Comparison of ENCODE assay signal across 9 mouse cellular contexts in genomic region chr3:126831418-126832138, GRCm38 (mm10).
DNase-seq lines count a peak whose midpoint lies in the region; ATAC-seq and TF ChIP-seq lines count a peak whose summit lies in the region.
"Had no signal": no experiment of that assay in that cellular context is flagged by ENCODE, and none has a peak within 500 bp of the region (broad histone marks: within the 10 kb centered on the region; RNA-seq: fewer than 3 reads in every experiment).

No protein-coding gene starts in this region.

- H3K9me3 ChIP-seq in liver, embryonic 11.5 days (ENCODE audit: control insufficient read depth, low read length), result no peaks in the 10 kb centered on the region
- H3K9me3 ChIP-seq in liver, embryonic 12.5 days (replicated peaks), result no peaks in the 10 kb centered on the region
- H3K9me3 ChIP-seq: liver, embryonic 15.5 days had no signal

- no peak overlapping the region for H3K27ac ChIP-seq in liver, embryonic 11.5 days (ENCODE audit: low read depth, low read length)
- no peak overlapping the region for H3K27ac ChIP-seq in liver, embryonic 12.5 days
- H3K27ac ChIP-seq: liver, embryonic 15.5 days had no signal

- TF ChIP-seq CTCF in lung, adult 2 months (IDR thresholded peaks at IDR 0.05; ENCODE audit: insufficient read depth, low read length), result 0 out of 2 replicates have a peak, but pooled peaks have one; percentile 8

- no peak overlapping the region for H3K4me3 ChIP-seq in liver, embryonic 11.5 days (ENCODE audit: low read depth, low read length)
- no peak overlapping the region for H3K4me3 ChIP-seq in liver, embryonic 12.5 days
- H3K4me3 ChIP-seq in lung, adult 2 months (replicated peaks; ENCODE audit: extremely low read depth, low read depth, low read length), result no peak overlapping the region
- H3K4me3 ChIP-seq: liver, embryonic 15.5 days had no signal

- no peaks in the 10 kb centered on the region for H3K27me3 ChIP-seq in liver, embryonic 11.5 days (replicated peaks; ENCODE audit: control insufficient read depth, insufficient read depth, low read length)
- no peaks in the 10 kb centered on the region for H3K27me3 ChIP-seq in liver, embryonic 12.5 days (replicated peaks)
- H3K27me3 ChIP-seq: liver, embryonic 15.5 days had no signal

- 56% methylated on average over 6 of the region's 6 CpGs for WGBS in liver, embryonic 11.5 days
- 44% methylated on average over 6 of the region's 6 CpGs for WGBS in liver, embryonic 12.5 days (ENCODE audit: insufficient replicate concordance)
- 32% methylated on average over 6 of the region's 6 CpGs for WGBS in lung, adult 2 months

- peak; percentile 39 for ATAC-seq in liver, embryonic 11.5 days (replicated peaks; ENCODE audit: low FRiP score)
- ATAC-seq in liver, embryonic 12.5 days, result no peak
- ATAC-seq in granulocyte monocyte progenitor cell, adult 5-6 weeks (replicated peaks; ENCODE audit: poor library complexity, severe bottlenecking), result peak; percentile 38

- H3K4me2 ChIP-seq in liver, embryonic 11.5 days, result no peak overlapping the region
- H3K4me2 ChIP-seq in liver, embryonic 12.5 days, result no peak overlapping the region
- H3K4me2 ChIP-seq: liver, embryonic 15.5 days had no signal

- no peak for TF ChIP-seq POLR2A in lung, adult 2 months (IDR thresholded peaks at IDR 0.05; ENCODE audit: borderline replicate concordance, extremely low read depth, low read depth, low read length)

- no peak for DNase-seq in liver, embryonic 11.5 days (ENCODE audit: low spot score)
- DNase-seq in adrenal gland, postnatal 14 days, result peak; percentile 63
- DNase-seq in lung, adult 2 months, result peak; percentile 56
- no peak for DNase-seq in spleen, postnatal 36 days (ENCODE audit: low spot score in 2 of 2)
- DNase-seq in layer of hippocampus, postnatal 25 days (ENCODE audit: extremely low spot score in 1 of 2, low spot score in 1 of 2), result no peak
- DNase-seq in thymus, postnatal 14 days, result no peak

- H3K36me3 ChIP-seq in liver, embryonic 11.5 days (ENCODE audit: control insufficient read depth, insufficient read depth, low read length), result no peaks in the 10 kb centered on the region
- H3K36me3 ChIP-seq in liver, embryonic 12.5 days, result no peaks in the 10 kb centered on the region
- H3K36me3 ChIP-seq: liver, embryonic 15.5 days had no signal

- no peak overlapping the region for H3K9ac ChIP-seq in liver, embryonic 11.5 days (ENCODE audit: low read depth, low read length)
- H3K9ac ChIP-seq in liver, embryonic 12.5 days, result no peak overlapping the region
- H3K9ac ChIP-seq: liver, embryonic 15.5 days had no signal

- H3K4me1 ChIP-seq in liver, embryonic 11.5 days (replicated peaks; ENCODE audit: control insufficient read depth, insufficient read depth, low read length), result no peaks in the 10 kb centered on the region
- no peaks in the 10 kb centered on the region for H3K4me1 ChIP-seq in liver, embryonic 12.5 days
- H3K4me1 ChIP-seq in lung, adult 2 months (ENCODE audit: control insufficient read depth, insufficient read depth, low read length), result no peaks in the 10 kb centered on the region
- H3K4me1 ChIP-seq: liver, embryonic 15.5 days had no signal

Comparison
In these comparisons a context has a peak if more than half of its experiments do, and no peak if none do; other contexts are left out.
1. DNase-seq: peak in adrenal gland, postnatal 14 days (single experiment) and lung, adult 2 months (single experiment); none in liver, embryonic 11.5 days (single experiment), spleen, postnatal 36 days (0 of 2), layer of hippocampus, postnatal 25 days (0 of 2) and thymus, postnatal 14 days (single experiment).